Mouse (Mus musculus) kidney, adult 2 months (tissue): ENCODE data around the gene Bsn. TPM values are rescaled to one million over a fixed set of nuclear protein-coding genes. Genes with fewer than 3 reads are reported as not detected.

Experiments used
- DNase-seq: peaks from one replicate; pipeline ENCODE4 v3.0.0; 2021
- H3K27ac ChIP-seq: fragments of 200-500 bp; 2 replicates; pipeline ENCODE4 v1.5.1; 2012; ENCODE audit warnings: low read depth, low read length, control low read depth, inconsistent platforms; ENCODE audit not compliant: insufficient read depth
- H3K27me3 ChIP-seq: fragments of 200-500 bp; replicated peaks from 2 replicates; pipeline ENCODE4 v1.6.1; 2012; ENCODE audit warnings: mild to moderate bottlenecking, moderate library complexity, low read length, inconsistent platforms; ENCODE audit not compliant: control insufficient read depth, insufficient read depth
- H3K36me3 ChIP-seq: fragments of 200-500 bp; 2 replicates; pipeline ENCODE4 v1.6.1; 2012; ENCODE audit warnings: mild to moderate bottlenecking, moderate library complexity, low read length, inconsistent platforms; ENCODE audit not compliant: control insufficient read depth, insufficient read depth
- H3K4me1 ChIP-seq: fragments of 200-500 bp; 2 replicates; pipeline ENCODE4 v1.6.1; 2011; ENCODE audit warnings: low read length; ENCODE audit not compliant: control insufficient read depth, insufficient read depth
- H3K4me3 ChIP-seq: fragments of 200-500 bp; 2 replicates; pipeline ENCODE4 v1.5.1; 2011; ENCODE audit warnings: mild to moderate bottlenecking, low read depth, low read length, control low read depth; ENCODE audit not compliant: insufficient read depth
- CTCF ChIP-seq: fragments of 200-500 bp; conservative IDR thresholded peaks from 2 replicates; pipeline ENCODE4 v1.5.1; 2011; ENCODE audit warnings: low read depth, mild to moderate bottlenecking, control low read depth, low read length, moderate library complexity, mixed read lengths; ENCODE audit not compliant: insufficient read depth, insufficient read length
- POLR2A ChIP-seq: fragments of 200-500 bp; IDR thresholded peaks from one replicate; pipeline ENCODE4 v1.6.1; 2011; ENCODE audit warnings: low read depth, low read length, control low read depth
- WGBS: fragments of 180-500 bp; shearing (Covaris S2); methylation state at CpG from one replicate; pipeline ENCODE4 v1.1.7; 2018; 5-methylcytosine and 5-hydroxymethylcytosine counted together
- polyA plus RNA-seq: library from polyadenylated mRNA; depleted of rRNA; stranded (reverse); fragments of >200 nt; gene quantifications from 2 replicates; pipeline ENCODE4 v1.2.3, GENCODE M21; 2012

Bsn gene
- polyA plus RNA-seq, 1 experiment = 0.17 TPM

- no peak for DNase-seq
- H3K27ac ChIP-seq = peak overlapping the region; percentile 48
- no peak overlapping the region for H3K4me3 ChIP-seq
- no peaks in the 10 kb centered on the region for H3K36me3 ChIP-seq
- H3K27me3 ChIP-seq = no peaks in the 10 kb centered on the region
- no peak for TF ChIP-seq POLR2A
- no peak for TF ChIP-seq CTCF
- peaks cover 48% of the 10 kb centered on the region for H3K4me1 ChIP-seq
- WGBS = 26% methylated on average over 2 of the region's 2 CpGs
Observed at GRCm38 (mm10) chr9:108225166-108225565, 35.0 kb upstream of the Bsn start.

GRCm38 (mm10) chr9:108223633-108224032 is 33.4 kb upstream of the Bsn start:
- WGBS = 36% methylated on average over 1 of the region's 1 CpGs
- H3K27ac ChIP-seq = peak overlapping the region; percentile 97
- peaks cover 49% of the 10 kb centered on the region for H3K4me1 ChIP-seq
- TF ChIP-seq POLR2A (no peak), CTCF (no peak)
- no peak overlapping the region for H3K4me3 ChIP-seq
- no peaks in the 10 kb centered on the region for H3K27me3 ChIP-seq
- no peaks in the 10 kb centered on the region for H3K36me3 ChIP-seq
- DNase-seq = peak; percentile 74

DNA sequence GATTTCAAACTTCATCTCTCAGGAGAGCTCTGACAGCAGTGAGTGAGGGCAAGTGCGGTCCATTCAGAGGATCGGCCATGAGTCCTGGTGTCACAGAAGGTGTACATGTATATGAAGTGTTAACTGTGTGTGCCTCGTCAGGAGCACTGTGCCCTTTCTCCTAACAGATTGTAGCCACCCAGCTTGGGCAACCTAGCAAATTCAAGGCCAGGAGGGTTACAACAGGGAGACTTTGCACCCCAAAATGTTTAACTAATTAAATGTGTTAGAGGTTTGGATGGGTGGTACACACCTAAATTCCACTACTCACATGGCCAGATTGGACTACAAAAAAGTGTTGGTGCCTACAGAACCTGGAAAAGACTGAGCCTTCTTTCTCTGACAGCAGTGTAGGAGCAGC is 31.4 kb upstream of the Bsn start:
- H3K27ac ChIP-seq = peak overlapping the region; percentile 11
- no peak overlapping the region for H3K4me3 ChIP-seq
- peaks cover 41% of the 10 kb centered on the region for H3K4me1 ChIP-seq
- H3K36me3 ChIP-seq = no peaks in the 10 kb centered on the region
- no peaks in the 10 kb centered on the region for H3K27me3 ChIP-seq
- WGBS = 73% methylated on average over 3 of the region's 3 CpGs
- no peak for DNase-seq
- TF ChIP-seq CTCF (no peak), POLR2A (no peak)

DNA sequence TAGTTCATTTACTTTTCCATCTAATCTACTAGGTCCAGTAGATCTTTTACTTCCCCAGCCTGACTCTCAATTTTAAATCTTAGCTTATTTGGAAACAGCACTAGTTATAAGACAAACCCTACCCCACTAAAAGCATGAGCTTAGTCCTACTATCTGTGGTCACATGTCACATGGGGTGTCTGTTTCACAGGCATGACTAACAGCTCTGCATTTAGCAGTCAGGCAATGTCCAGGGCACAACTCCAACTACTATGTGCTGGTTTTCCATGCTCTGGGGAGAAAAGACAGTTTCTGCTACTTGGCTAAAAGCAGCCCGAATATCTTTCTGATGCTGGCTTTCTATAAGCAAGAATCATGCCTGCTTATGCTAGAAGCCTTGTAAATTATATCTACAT is 30.2 kb upstream of the Bsn start:
- Histone ChIP-seq H3K27ac (no peak overlapping the region), H3K27me3 (no peaks in the 10 kb centered on the region), H3K4me1 (peaks cover 40% of the 10 kb centered on the region), H3K4me3 (no peak overlapping the region), H3K36me3 (no peaks in the 10 kb centered on the region)
- 49% methylated on average over 1 of the region's 1 CpGs for WGBS
- TF ChIP-seq POLR2A (no peak), CTCF (no peak)
- DNase-seq = peak; percentile 36

DNA sequence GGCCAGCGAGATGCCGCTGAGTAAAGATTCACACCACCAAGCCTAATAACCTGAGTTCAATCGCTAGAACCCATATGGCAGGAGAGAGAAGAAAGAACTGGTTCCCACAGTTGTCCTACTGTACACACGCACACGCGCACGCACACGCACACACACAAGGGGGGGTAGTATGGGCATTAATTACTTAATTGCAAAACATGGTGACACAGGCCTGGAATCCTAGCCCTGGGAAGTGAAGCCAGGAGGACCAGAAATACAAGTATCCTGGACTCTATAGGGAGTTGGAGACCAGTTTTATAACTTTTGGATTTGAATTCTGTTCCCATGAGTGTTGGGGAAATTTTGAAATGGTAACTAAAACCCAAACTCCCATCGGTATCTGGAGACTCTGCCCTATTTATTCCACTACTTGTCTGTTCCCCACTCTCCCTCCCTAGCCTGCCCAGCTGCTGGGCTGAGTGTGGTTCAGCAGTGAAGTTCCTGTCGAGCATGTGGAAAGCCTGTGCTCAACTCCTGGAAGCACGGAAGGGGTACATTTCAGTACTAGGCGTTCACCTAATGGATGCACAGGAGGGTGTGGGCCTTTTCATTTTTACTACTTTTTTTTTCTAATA is 29.7 kb upstream of the Bsn start:
- no peak for DNase-seq
- WGBS = 63% methylated on average over 12 of the region's 12 CpGs
- no peak for TF ChIP-seq CTCF
- no peak for TF ChIP-seq POLR2A
- H3K27me3 ChIP-seq = no peaks in the 10 kb centered on the region
- no peaks in the 10 kb centered on the region for H3K36me3 ChIP-seq
- H3K4me3 ChIP-seq = no peak overlapping the region
- H3K27ac ChIP-seq = peak overlapping the region; percentile 24
- H3K4me1 ChIP-seq = peaks cover 35% of the 10 kb centered on the region

- H3K27me3 ChIP-seq = no peaks in the 10 kb centered on the region
- peak; percentile 46 for DNase-seq
- TF ChIP-seq POLR2A = no peak
- no peak for TF ChIP-seq CTCF
- 47% methylated on average over 11 of the region's 11 CpGs for WGBS
- H3K4me3 ChIP-seq = no peak overlapping the region
- no peaks in the 10 kb centered on the region for H3K36me3 ChIP-seq
- peaks cover 22% of the 10 kb centered on the region for H3K4me1 ChIP-seq
- no peak overlapping the region for H3K27ac ChIP-seq
Observed at GRCm38 (mm10) chr9:108217936-108218543, 27.9 kb upstream of the Bsn start.

- TF ChIP-seq CTCF (no peak), POLR2A (no peak)
- no peak for DNase-seq
- H3K4me1 ChIP-seq = peaks cover 21% of the 10 kb centered on the region
- 85% methylated on average over 3 of the region's 3 CpGs for WGBS
- H3K27ac ChIP-seq = no peak overlapping the region
- no peak overlapping the region for H3K4me3 ChIP-seq
- no peaks in the 10 kb centered on the region for H3K27me3 ChIP-seq
- H3K36me3 ChIP-seq = no peaks in the 10 kb centered on the region
Observed at GRCm38 (mm10) chr9:108217406-108217805, 27.2 kb upstream of the Bsn start.

- Histone ChIP-seq H3K27ac (no peak overlapping the region), H3K4me1 (no peaks in the 10 kb centered on the region), H3K36me3 (no peaks in the 10 kb centered on the region; the same call in 1 of the 2 replicates), H3K27me3 (no peaks in the 10 kb centered on the region), H3K4me3 (no peak overlapping the region)
- no peak for TF ChIP-seq POLR2A
- no peak for TF ChIP-seq CTCF
- no peak for DNase-seq
- WGBS = 45% methylated on average over 7 of the region's 7 CpGs
Observed at GRCm38 (mm10) chr9:108213105-108213504, 22.9 kb upstream of the Bsn start.
